Mouse (Mus musculus) embryonic fibroblast, embryonic 13.5 days (primary cell): ENCODE results near the gene Mad2l1bp.

Experiments used
- CTCF ChIP-seq: IDR thresholded peaks from 2 replicates; pipeline ENCODE4 v1.5.1; 2011; ENCODE audit warnings: mild to moderate bottlenecking, control low read depth, low read length, moderate library complexity, borderline replicate concordance; ENCODE audit not compliant: insufficient read depth
- POLR2A ChIP-seq: IDR thresholded peaks from 2 replicates; pipeline ENCODE4 v1.6.1; 2011; ENCODE audit warnings: low read depth, mild to moderate bottlenecking, control low read depth, low read length, moderate library complexity

GRCm38 (mm10) chr17:46166270-46166669, 12.9 kb upstream of the Mad2l1bp start:
- TF ChIP-seq POLR2A: no peak
- TF ChIP-seq CTCF: no peak
